Mouse (Mus musculus) liver, adult 2 months (tissue): Measurements from ENCODE around the gene Itgb6.

Source experiments
- CTCF ChIP-seq: fragments of 200-500 bp; IDR thresholded peaks from 2 replicates; pipeline ENCODE4 v1.5.1; 2011; ENCODE audit warnings: low read depth, low read length, control low read depth
- POLR2A ChIP-seq: fragments of 200-500 bp; IDR thresholded peaks from 2 replicates; pipeline ENCODE4 v1.6.1; 2011; ENCODE audit warnings: low read length, control low read depth; ENCODE audit not compliant: insufficient read depth; ENCODE audit errors: extremely low read depth

GRCm38 (mm10) chr2:60636038-60636437 lies 86.4 kb downstream of the Itgb6 start:
- no peak for TF ChIP-seq CTCF
- no peak for TF ChIP-seq POLR2A
